Mouse (Mus musculus): ENCODE measurements around the gene Cipc. TPM values are rescaled to one million over a fixed set of nuclear protein-coding genes. Genes with fewer than 3 reads are reported as not detected.

Cipc gene
- total and polyA plus RNA-seq, 3 experiments = 42.7 to 89.5 (median 70.0) TPM

- H3K4me1 ChIP-seq (ENCODE audit: insufficient read depth, low read depth, low read length) = peaks cover 64% of the 10 kb centered on the region
- peaks cover 24% of the 10 kb centered on the region for H3K36me3 ChIP-seq (replicated peaks)
- ATAC-seq (ENCODE audit: extremely low read depth, insufficient number of reproducible peaks, low FRiP score, poor library complexity, severe bottlenecking) = no peak
- DNase-seq (ENCODE audit: low spot score) = peak; percentile 32
- no peaks in the 10 kb centered on the region for H3K9me3 ChIP-seq (replicated peaks)
- H3K4me3 ChIP-seq (ENCODE audit: low read depth, low read length) = peak overlapping the region; percentile 77
- TF ChIP-seq GATA2 (IDR thresholded peaks at IDR 0.05; ENCODE audit: borderline replicate concordance, low read depth, low read length) (no peak), TAL1 (conservative IDR thresholded peaks at IDR 0.05; ENCODE audit: low read depth, low read length) (no peak), GATA1 (IDR thresholded peaks at IDR 0.05; ENCODE audit: borderline replicate concordance, low read length) (no peak), CTCF (IDR thresholded peaks at IDR 0.05; ENCODE audit: low read depth, low read length) (no peak), POLR2AphosphoS5 (IDR thresholded peaks at IDR 0.05; ENCODE audit: insufficient replicate concordance, low read depth, low read length) (no peak)
- peaks cover 7% of the 10 kb centered on the region for H3K27me3 ChIP-seq (ENCODE audit: insufficient read depth, low read length)
These were observed 998 bp downstream of the Cipc start for GRCm38 (mm10) chr12:86947681-86948401.

GRCm38 (mm10) chr12:86948627-86949026, 1.8 kb downstream of the Cipc start:
- Histone ChIP-seq H3K4me3 (ENCODE audit: low read depth, low read length) (peak overlapping the region; percentile 77; the same call in 1 of the 2 replicates), H3K9me3 (replicated peaks) (no peaks in the 10 kb centered on the region), H3K4me1 (ENCODE audit: insufficient read depth, low read depth, low read length) (peaks cover 64% of the 10 kb centered on the region), H3K27me3 (ENCODE audit: insufficient read depth, low read length) (no peaks in the 10 kb centered on the region; the same call in 1 of the 2 replicates), H3K36me3 (replicated peaks) (peaks cover 31% of the 10 kb centered on the region)
- TF ChIP-seq TAL1 (conservative IDR thresholded peaks at IDR 0.05; ENCODE audit: low read depth, low read length) = no peak
- TF ChIP-seq CTCF (IDR thresholded peaks at IDR 0.05; ENCODE audit: low read depth, low read length) = no peak
- no peak for TF ChIP-seq POLR2AphosphoS5 (IDR thresholded peaks at IDR 0.05; ENCODE audit: insufficient replicate concordance, low read depth, low read length)
- TF ChIP-seq GATA1 (IDR thresholded peaks at IDR 0.05; ENCODE audit: borderline replicate concordance, low read length) = no peak
- no peak for TF ChIP-seq GATA2 (IDR thresholded peaks at IDR 0.05; ENCODE audit: borderline replicate concordance, low read depth, low read length)
- no peak for DNase-seq (ENCODE audit: low spot score)
- ATAC-seq (ENCODE audit: extremely low read depth, insufficient number of reproducible peaks, low FRiP score, poor library complexity, severe bottlenecking) = no peak

GRCm38 (mm10) chr12:86949501-86949900, 2.7 kb downstream of the Cipc start:
- DNase-seq (ENCODE audit: low spot score) = no peak
- ATAC-seq (ENCODE audit: extremely low read depth, insufficient number of reproducible peaks, low FRiP score, poor library complexity, severe bottlenecking) = no peak
- H3K4me1 ChIP-seq (ENCODE audit: insufficient read depth, low read depth, low read length) = peaks cover 63% of the 10 kb centered on the region
- H3K36me3 ChIP-seq (replicated peaks) = peaks cover 39% of the 10 kb centered on the region
- TF ChIP-seq POLR2AphosphoS5 (IDR thresholded peaks at IDR 0.05; ENCODE audit: insufficient replicate concordance, low read depth, low read length) (no peak), TAL1 (conservative IDR thresholded peaks at IDR 0.05; ENCODE audit: low read depth, low read length) (no peak), GATA1 (IDR thresholded peaks at IDR 0.05; ENCODE audit: borderline replicate concordance, low read length) (no peak), CTCF (IDR thresholded peaks at IDR 0.05; ENCODE audit: low read depth, low read length) (no peak), GATA2 (IDR thresholded peaks at IDR 0.05; ENCODE audit: borderline replicate concordance, low read depth, low read length) (no peak)
- H3K4me3 ChIP-seq (ENCODE audit: low read depth, low read length) = peak overlapping the region; percentile 54; the same call in 1 of the 2 replicates
- H3K27me3 ChIP-seq (ENCODE audit: insufficient read depth, low read length) = no peaks in the 10 kb centered on the region
- H3K9me3 ChIP-seq (replicated peaks) = no peaks in the 10 kb centered on the region

GRCm38 (mm10) chr12:86950161-86950960, 3.5 kb downstream of the Cipc start:
- Histone ChIP-seq H3K4me1 (ENCODE audit: insufficient read depth, low read depth, low read length) (peaks cover 55% of the 10 kb centered on the region), H3K4me3 (ENCODE audit: low read depth, low read length) (peak overlapping the region; percentile 42; the same call in 1 of the 2 replicates), H3K27me3 (ENCODE audit: insufficient read depth, low read length) (no peaks in the 10 kb centered on the region), H3K9me3 (replicated peaks) (no peaks in the 10 kb centered on the region), H3K36me3 (replicated peaks) (peaks cover 44% of the 10 kb centered on the region)
- TF ChIP-seq POLR2AphosphoS5 (IDR thresholded peaks at IDR 0.05; ENCODE audit: insufficient replicate concordance, low read depth, low read length) = no peak
- TF ChIP-seq GATA1 (IDR thresholded peaks at IDR 0.05; ENCODE audit: borderline replicate concordance, low read length) = no peak
- TF ChIP-seq GATA2 (IDR thresholded peaks at IDR 0.05; ENCODE audit: borderline replicate concordance, low read depth, low read length) = no peak
- TF ChIP-seq TAL1 (conservative IDR thresholded peaks at IDR 0.05; ENCODE audit: low read depth, low read length) = no peak
- no peak for TF ChIP-seq CTCF (IDR thresholded peaks at IDR 0.05; ENCODE audit: low read depth, low read length)
- DNase-seq (ENCODE audit: low spot score) (peak; percentile 61), ATAC-seq (ENCODE audit: extremely low read depth, insufficient number of reproducible peaks, low FRiP score, poor library complexity, severe bottlenecking) (peak; percentile 52)

GRCm38 (mm10) chr12:86950961-86951360, 4.1 kb downstream of the Cipc start:
- Histone ChIP-seq H3K4me3 (ENCODE audit: low read depth, low read length) (peak overlapping the region; percentile 42; the same call in 1 of the 2 replicates), H3K27me3 (ENCODE audit: insufficient read depth, low read length) (no peaks in the 10 kb centered on the region), H3K36me3 (replicated peaks) (peaks cover 50% of the 10 kb centered on the region), H3K9me3 (replicated peaks) (no peaks in the 10 kb centered on the region), H3K4me1 (ENCODE audit: insufficient read depth, low read depth, low read length) (peaks cover 49% of the 10 kb centered on the region)
- DNase-seq (ENCODE audit: low spot score) (no peak), ATAC-seq (ENCODE audit: extremely low read depth, insufficient number of reproducible peaks, low FRiP score, poor library complexity, severe bottlenecking) (no peak)
- TF ChIP-seq GATA2 (IDR thresholded peaks at IDR 0.05; ENCODE audit: borderline replicate concordance, low read depth, low read length) (no peak), TAL1 (conservative IDR thresholded peaks at IDR 0.05; ENCODE audit: low read depth, low read length) (no peak), GATA1 (IDR thresholded peaks at IDR 0.05; ENCODE audit: borderline replicate concordance, low read length) (no peak), CTCF (IDR thresholded peaks at IDR 0.05; ENCODE audit: low read depth, low read length) (no peak), POLR2AphosphoS5 (IDR thresholded peaks at IDR 0.05; ENCODE audit: insufficient replicate concordance, low read depth, low read length) (no peak)
